In the genomic region with DNA sequence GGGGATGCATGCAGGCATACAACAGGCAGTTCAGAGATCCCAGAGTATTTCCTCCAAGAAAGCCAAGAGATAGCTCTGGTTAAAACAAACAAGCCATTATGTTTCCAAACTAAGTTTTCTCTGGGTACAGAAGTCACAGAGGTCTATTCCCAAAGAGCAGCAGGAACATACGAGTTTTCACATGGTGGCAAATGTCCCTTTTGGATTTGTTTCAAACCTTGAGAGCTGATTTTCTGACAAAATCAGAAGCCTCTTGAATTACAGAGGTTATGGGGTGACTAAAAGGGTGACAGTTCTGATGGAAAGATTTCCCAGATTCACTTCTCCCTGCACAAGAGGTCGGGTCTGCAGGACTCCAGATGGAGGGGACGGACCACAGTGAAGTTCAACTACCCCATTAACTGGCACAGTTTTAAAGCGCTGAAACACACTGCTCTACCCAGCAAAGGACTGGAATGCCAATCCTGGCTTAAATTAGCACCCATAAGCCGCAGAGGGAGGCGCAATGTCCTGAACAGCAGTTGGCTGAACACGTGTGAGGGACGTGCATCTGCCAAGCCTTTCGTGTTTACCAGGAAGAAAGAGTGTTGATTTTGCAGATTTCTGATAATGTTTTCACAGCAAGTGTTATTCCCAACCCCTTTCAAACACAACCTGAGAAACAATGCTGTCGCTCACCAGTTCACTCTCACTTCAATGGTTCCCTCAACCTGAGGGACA, we compare ENCODE assay signal across 9 mouse cellular contexts. TPM values are rescaled to one million over a fixed set of nuclear protein-coding genes. Genes with fewer than 3 reads are reported as not detected.
A peak's percentile ranks its signal among the peaks of the same experiment; 100 is the strongest.
DNase-seq lines count a peak whose midpoint lies in the region; ATAC-seq and TF ChIP-seq lines count a peak whose summit lies in the region.
"Had no signal": no experiment of that assay in that cellular context is flagged by ENCODE, and none has a peak within 500 bp of the region (broad histone marks: within the 10 kb centered on the region; RNA-seq: fewer than 3 reads in every experiment).

No protein-coding gene starts in this region.

- H3K27ac ChIP-seq in forebrain, embryonic 15.5 days (replicated peaks) = peak overlapping the region; percentile 95
- H3K27ac ChIP-seq in forebrain, embryonic 10.5 days = no peak overlapping the region
- H3K27ac ChIP-seq in midbrain, embryonic 14.5 days (replicated peaks; ENCODE audit: low read depth, low read length) = no peak overlapping the region
- H3K27ac ChIP-seq: liver, embryonic 15.5 days had no signal

- peak; percentile 82 for ATAC-seq in forebrain, embryonic 15.5 days (replicated peaks)
- ATAC-seq in midbrain, embryonic 14.5 days (ENCODE audit: low FRiP score, low TSS enrichment) = no peak

- no peak for TF ChIP-seq CTCF in brain, embryonic 14.5 days (IDR thresholded peaks at IDR 0.05; ENCODE audit: borderline replicate concordance, extremely low read depth, insufficient read depth, insufficient read length)

- H3K27me3 ChIP-seq in forebrain, embryonic 15.5 days = no peaks in the 10 kb centered on the region
- no peaks in the 10 kb centered on the region for H3K27me3 ChIP-seq in forebrain, embryonic 10.5 days (ENCODE audit: poor library complexity, severe bottlenecking)
- H3K27me3 ChIP-seq in midbrain, embryonic 14.5 days (ENCODE audit: control insufficient read depth, insufficient read depth, low read length) = no peaks in the 10 kb centered on the region
- H3K27me3 ChIP-seq: liver, embryonic 15.5 days had no signal

- intact Hi-C loops in gastrocnemius, postnatal 14 days (cut with DNase I; ENCODE audit: low total_unique reads) = no loop called here

- no peak for DNase-seq in forebrain, embryonic 10.5 days (ENCODE audit: extremely low spot score, low spot score)
- peak; percentile 86 for DNase-seq in brain, embryonic 14.5 days (ENCODE audit: low read depth)
- peak; percentile 31 for DNase-seq in gastrocnemius, postnatal 14 days
- peak; percentile 74 to 93 for DNase-seq in layer of hippocampus, postnatal 14 days (ENCODE audit: low spot score in 2 of 2)
- no peak for DNase-seq in urinary bladder, postnatal 25 days (ENCODE audit: low spot score)
- DNase-seq in urinary bladder, postnatal 14 days (ENCODE audit: low spot score) = no peak
- no peak for DNase-seq in midbrain, embryonic 14.5 days

- WGBS in forebrain, embryonic 15.5 days = 49% methylated on average over 10 of the region's 10 CpGs
- WGBS in forebrain, embryonic 10.5 days = 88% methylated on average over 10 of the region's 10 CpGs
- 86% methylated on average over 10 of the region's 10 CpGs for WGBS in midbrain, embryonic 14.5 days

- no peak overlapping the region for H3K4me3 ChIP-seq in forebrain, embryonic 15.5 days
- no peak overlapping the region for H3K4me3 ChIP-seq in forebrain, embryonic 10.5 days
- H3K4me3 ChIP-seq in midbrain, embryonic 14.5 days (replicated peaks; ENCODE audit: low read depth, low read length) = no peak overlapping the region
- H3K4me3 ChIP-seq: liver, embryonic 15.5 days had no signal

- no peak for TF ChIP-seq POLR2A in brain, embryonic 14.5 days (IDR thresholded peaks at IDR 0.05; ENCODE audit: borderline replicate concordance, extremely low read depth, insufficient read depth, insufficient read length, poor library complexity, severe bottlenecking)

- H3K4me1 ChIP-seq in forebrain, embryonic 15.5 days = peaks cover 39% of the 10 kb centered on the region
- peaks cover 5% of the 10 kb centered on the region; the same call in 1 of the 2 replicates for H3K4me1 ChIP-seq in forebrain, embryonic 10.5 days
- H3K4me1 ChIP-seq in midbrain, embryonic 14.5 days (ENCODE audit: control insufficient read depth, insufficient read depth, low read length) = 0 out of 2 replicates have a peak, but pooled peaks cover 3% of the 10 kb centered on the region

- H3K9me3 ChIP-seq in forebrain, embryonic 15.5 days = no peaks in the 10 kb centered on the region
- H3K9me3 ChIP-seq in forebrain, embryonic 10.5 days = no peaks in the 10 kb centered on the region
- H3K9me3 ChIP-seq in midbrain, embryonic 14.5 days (ENCODE audit: control insufficient read depth, low read length) = no peaks in the 10 kb centered on the region
- H3K9me3 ChIP-seq: liver, embryonic 15.5 days had no signal

- H3K36me3 ChIP-seq in forebrain, embryonic 15.5 days = no peaks in the 10 kb centered on the region
- no peaks in the 10 kb centered on the region for H3K36me3 ChIP-seq in forebrain, embryonic 10.5 days (replicated peaks)
- H3K36me3 ChIP-seq in midbrain, embryonic 14.5 days (ENCODE audit: control insufficient read depth, insufficient read depth, low read length) = no peaks in the 10 kb centered on the region

- H3K9ac ChIP-seq in forebrain, embryonic 15.5 days (replicated peaks) = no peak overlapping the region
- no peak overlapping the region for H3K9ac ChIP-seq in midbrain, embryonic 14.5 days (replicated peaks; ENCODE audit: low read length)
- H3K9ac ChIP-seq: liver, embryonic 15.5 days had no signal

- 0 out of 2 replicates have a peak overlapping the region, but pooled peaks have one; percentile 20 for H3K4me2 ChIP-seq in forebrain, embryonic 15.5 days (replicated peaks)
- no peak overlapping the region for H3K4me2 ChIP-seq in midbrain, embryonic 14.5 days (ENCODE audit: low read length)
- H3K4me2 ChIP-seq: liver, embryonic 15.5 days had no signal

RNA-seq across cellular contexts. Expression of gene Sorbs1, which starts 41.9 kb away (rescaled TPM):
- 111 and 118 TPM in 2 replicates for polyA plus RNA-seq in forebrain, embryonic 15.5 days (2015; fragmentation: Nextera tagmentation; extraction: Ambion mirVana)
- 36.3 and 39.0 TPM in 2 replicates for polyA plus RNA-seq in forebrain, embryonic 10.5 days (2016; fragmentation: Nextera tagmentation; extraction: Ambion mirVana)
- 63.5 and 66.4 TPM in 2 replicates for polyA plus RNA-seq in brain, embryonic 14.5 days (2012; rRNA removed)
- 100 to 1,000 TPM in 1 of 2 experiments, 10 to 100 TPM in 1; 59.4 to 109 TPM for total RNA-seq in gastrocnemius, postnatal 14 days (2021)
- total RNA-seq in layer of hippocampus, postnatal 14 days (2021) = 100 to 1,000 TPM; 182 to 186 TPM
- 60.6 and 87.9 TPM in 2 replicates for polyA plus RNA-seq in midbrain, embryonic 14.5 days (2014; fragmentation: Nextera tagmentation; extraction: Ambion mirVana)

Comparison
In these comparisons a context has a peak if more than half of its experiments do, and no peak if none do; other contexts are left out.
1. DNase-seq: peak in brain, embryonic 14.5 days (single experiment), gastrocnemius, postnatal 14 days (single experiment) and layer of hippocampus, postnatal 14 days (2 of 2); none in forebrain, embryonic 10.5 days (single experiment), urinary bladder, postnatal 25 days (single experiment), urinary bladder, postnatal 14 days (single experiment) and midbrain, embryonic 14.5 days (single experiment).